Mouse (Mus musculus) urinary bladder, postnatal 10 days (tissue): Measurements from ENCODE around the gene Washc2.
A peak's percentile ranks its signal among the peaks of the same experiment; 100 is the strongest.
"Not testable (repeated sequence)": the region's sequence is repeated elsewhere in the genome, so short reads cannot be mapped to it uniquely, and the experiment has no call there.

Experiments used
- DNase-seq: peaks from one replicate; pipeline ENCODE4 v3.0.0; 2022; ENCODE audit warnings: low spot score

Washc2 gene

GRCm38 (mm10) chr6:116207729-116208534 lies at the start of gene Washc2:
Washc2 (plus strand) TSS chr6:116208038.
- DNase-seq = peak; percentile 84

DNA sequence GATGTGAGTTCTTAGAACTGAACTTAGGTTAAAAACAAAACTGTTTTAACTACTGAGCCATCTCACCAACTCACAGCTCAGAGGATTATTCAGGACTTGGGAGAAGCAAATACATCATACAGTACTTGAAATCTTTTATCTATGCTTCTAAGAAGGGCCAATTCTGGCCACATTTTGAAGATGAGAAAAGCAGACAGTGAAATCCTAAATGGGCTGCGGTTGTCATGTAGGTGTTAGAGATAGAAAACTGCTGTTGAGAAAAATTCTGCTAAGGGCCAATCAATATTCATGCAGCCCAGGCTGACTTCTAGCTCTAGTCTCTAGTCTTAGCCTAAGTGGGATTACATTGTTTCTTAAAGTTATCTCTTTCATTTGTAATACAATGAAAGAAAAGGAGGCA lies 41.5 kb upstream of the Washc2 start:
- DNase-seq = no peak

DNA sequence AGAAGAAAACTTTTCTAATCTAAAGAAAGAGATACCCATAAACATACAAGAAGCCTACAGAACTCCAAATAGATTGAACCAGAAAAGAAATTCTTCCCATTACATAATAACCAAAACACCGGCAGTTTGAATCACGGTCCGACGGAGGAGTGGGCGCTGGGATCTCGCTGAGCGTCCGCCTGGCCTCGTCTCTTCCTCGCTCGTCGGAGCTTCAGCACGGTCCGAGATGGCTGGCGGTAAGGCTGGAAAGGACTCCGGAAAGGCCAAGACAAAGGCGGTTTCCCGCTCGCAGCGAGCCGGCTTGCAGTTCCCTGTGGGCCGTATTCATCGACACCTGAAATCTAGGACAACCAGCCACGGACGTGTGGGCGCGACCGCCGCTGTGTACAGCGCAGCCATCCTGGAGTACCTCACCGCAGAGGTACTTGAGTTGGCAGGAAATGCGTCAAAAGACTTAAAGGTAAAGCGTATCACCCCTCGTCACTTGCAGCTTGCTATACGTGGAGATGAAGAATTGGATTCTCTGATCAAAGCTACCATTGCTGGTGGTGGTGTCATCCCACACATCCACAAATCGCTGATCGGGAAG lies 34.2 kb upstream of the Washc2 start:
- not testable (repeated sequence) for DNase-seq

DNA sequence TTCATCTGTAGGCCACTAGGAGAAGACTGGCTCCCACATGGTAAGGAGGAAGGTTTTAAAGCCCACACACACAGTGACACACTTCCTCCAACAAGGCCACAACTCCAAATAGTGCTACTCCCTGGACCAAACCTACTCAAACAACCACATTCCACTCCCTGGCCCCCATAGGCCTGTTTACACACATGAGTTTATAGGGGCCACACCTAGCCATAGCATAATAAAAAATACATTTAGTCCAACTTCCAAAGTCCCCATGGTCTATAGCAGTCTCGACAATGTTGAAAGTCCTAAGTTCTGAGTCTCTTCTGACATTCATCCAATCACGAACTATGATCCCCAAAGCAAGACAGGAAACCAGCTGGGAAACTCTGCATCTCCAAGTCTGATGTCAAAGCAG lies 29.5 kb upstream of the Washc2 start:
- no peak for DNase-seq

DNA sequence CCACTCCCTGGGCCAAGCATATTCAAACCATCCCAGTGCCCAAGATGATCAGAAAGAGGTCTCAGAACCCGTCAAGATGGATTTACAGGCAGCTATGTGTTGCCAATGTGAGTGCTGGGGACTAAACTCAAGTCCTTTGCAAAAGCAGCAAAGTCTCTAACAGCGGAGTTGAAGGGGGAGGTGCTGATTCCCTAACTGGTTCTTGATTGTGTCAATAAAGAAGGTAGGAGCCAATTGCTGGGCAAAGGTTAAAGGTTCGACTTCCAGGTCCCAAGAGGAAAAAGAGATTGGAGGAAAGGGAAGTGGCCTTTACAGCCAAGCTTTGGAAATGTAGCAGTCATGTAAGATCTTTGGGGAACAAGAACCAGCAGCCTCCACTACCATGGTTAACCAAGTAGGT lies 27.1 kb upstream of the Washc2 start:
- DNase-seq = no peak

DNA sequence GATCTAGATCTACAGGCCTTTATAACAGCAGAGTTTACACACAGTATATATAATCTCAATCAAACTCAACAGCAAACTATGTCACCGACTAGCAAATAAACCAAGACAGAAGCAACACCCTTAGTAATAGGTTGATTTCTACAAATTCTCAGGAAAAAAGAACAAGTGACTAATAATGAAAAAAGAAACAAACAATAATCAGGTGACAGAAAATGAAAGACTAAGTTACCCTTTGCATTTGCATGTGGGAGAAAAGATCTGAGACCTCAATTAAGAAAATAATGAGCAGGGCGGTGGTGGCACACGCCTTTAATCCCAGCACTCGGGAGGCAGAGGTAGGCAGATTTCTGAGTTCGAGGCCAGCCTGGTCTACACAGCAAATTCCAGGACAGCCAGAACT lies 24.3 kb upstream of the Washc2 start:
- DNase-seq = no peak

- DNase-seq = no peak
These were observed 21.4 kb upstream of the Washc2 start for GRCm38 (mm10) chr6:116186485-116186884.

- no peak for DNase-seq
These were observed 18.4 kb upstream of the Washc2 start for GRCm38 (mm10) chr6:116189417-116189816.

GRCm38 (mm10) chr6:116192809-116193311 lies 15.0 kb upstream of the Washc2 start:
- no peak for DNase-seq

- peak; percentile 97 for DNase-seq
These were observed 14.1 kb upstream of the Washc2 start, which contains the start of gene Tmcc1 for GRCm38 (mm10) chr6:116193394-116194393. Tmcc1 (minus strand) TSS chr6:116193486.

GRCm38 (mm10) chr6:116195811-116196210 lies 12.0 kb upstream of the Washc2 start:
- DNase-seq = no peak

DNA sequence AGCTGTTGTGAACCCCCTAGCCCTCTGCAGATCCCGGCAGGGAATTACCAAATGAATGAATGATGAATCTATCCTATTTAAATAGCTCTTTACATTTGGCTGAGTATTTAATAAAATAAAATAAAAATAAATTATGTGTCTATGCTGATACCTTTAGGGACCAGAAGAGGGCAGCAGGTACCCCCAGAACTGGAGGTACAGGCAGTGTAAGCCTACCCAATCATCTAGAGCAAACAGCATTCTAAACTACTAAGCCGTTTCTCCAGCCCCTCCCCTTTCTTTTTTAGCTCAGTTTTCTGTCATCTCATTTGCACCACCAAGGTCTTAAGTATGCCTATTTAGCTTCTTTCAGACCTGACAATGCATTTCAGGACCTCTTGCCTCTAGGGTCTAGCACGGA lies 9.7 kb upstream of the Washc2 start:
- DNase-seq = no peak

- no peak for DNase-seq
These were observed 8.2 kb upstream of the Washc2 start for GRCm38 (mm10) chr6:116199682-116200081.

GRCm38 (mm10) chr6:116227767-116228166 lies 19.9 kb downstream of the Washc2 start:
- no peak for DNase-seq

DNA sequence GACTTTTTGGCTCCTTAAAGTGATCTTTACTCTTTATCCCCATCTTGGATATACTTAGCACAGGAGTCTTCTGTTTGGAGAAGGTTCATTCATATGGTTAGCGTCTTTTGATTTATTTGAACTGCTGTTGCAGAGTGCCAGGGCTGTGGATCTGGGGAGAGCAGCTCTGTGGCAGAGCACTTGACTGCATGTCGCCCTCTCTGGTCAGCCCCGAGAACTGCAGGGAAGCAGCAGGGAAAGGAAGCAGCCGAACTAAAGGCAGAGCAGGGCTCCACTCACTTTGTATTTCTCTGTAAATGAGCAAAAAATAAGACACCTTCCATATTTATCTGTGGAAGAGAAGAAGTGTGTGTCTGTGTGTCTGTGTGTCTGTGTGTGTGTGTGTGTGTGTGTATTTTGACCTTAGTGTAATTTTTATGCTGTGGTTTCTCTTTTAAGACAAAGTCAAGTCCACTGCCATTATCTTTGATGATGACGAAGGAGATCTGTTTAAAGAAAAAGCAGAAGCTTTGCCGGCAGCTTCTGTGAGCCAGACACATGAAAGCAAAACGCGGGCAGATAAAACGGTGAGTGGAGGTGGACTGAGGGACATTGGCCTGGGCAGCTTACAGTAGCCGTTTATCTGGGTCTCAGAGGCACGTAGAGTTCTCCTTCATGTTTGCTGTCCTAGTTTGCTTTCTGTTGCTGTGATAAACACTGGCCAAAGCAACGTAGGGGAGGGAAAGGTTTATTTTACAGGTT lies 21.1 kb downstream of the Washc2 start:
- DNase-seq = no peak

DNA sequence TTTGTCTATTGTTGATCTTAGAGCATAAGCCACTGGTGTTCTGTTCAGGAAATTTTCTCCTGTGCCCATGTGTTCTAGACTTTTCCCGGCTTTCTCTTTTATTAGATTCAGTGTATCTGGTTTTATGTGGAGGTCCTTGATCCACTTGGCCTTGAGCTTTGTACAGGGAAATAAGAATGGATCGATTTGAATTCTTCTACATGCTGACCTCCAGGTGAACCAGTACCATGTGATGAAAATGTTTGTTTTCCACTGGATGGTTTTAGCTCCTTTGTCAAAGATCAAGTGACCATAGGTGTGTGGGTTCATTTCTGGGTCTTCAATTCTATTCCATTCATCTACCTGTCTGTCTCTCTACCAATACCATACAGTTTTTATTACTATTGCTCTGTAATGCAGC lies 27.0 kb downstream of the Washc2 start:
- DNase-seq = not testable (repeated sequence)

DNA sequence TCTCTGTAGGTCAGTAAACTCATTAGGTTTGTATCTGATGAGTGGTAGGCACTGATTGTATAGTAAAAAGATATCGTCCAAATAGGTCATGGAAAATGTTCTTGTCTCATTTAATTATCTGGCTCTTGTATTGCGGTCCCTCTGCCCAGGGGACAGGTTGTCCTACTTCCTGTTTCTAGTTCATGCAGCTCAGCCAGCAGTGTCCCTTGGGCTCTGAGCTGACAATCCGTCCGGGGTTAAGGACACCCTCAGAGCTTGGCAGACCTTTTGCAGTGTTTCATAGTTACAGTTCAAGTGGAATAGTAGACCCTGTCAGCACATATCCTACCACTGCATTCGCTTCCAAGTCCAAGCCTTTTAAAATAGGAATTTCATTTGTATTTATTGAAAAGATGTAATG lies 27.5 kb downstream of the Washc2 start:
- DNase-seq = no peak

DNA sequence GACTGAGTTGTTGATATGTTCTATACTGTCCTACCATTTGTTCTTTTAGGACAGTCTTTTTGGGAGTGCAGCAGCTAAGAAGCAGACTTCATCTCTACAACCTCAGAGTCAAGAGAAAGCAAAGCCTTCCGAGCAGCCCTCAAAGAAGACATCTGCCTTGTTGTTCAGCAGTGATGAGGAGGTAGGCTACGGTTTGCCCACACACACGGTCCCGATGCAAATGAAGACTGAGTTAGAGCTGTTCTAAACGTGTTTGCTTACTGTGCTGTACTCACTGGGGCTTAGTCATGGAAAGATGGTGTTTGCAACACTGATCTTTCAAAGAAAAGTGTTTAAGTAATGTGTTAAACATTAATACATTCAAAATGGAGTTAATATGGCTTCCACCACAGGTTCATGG lies 30.2 kb downstream of the Washc2 start:
- no peak for DNase-seq

GRCm38 (mm10) chr6:116240371-116240770 lies 32.5 kb downstream of the Washc2 start:
- DNase-seq = no peak

- no peak for DNase-seq
These were observed 51.8 kb downstream of the Washc2 start for GRCm38 (mm10) chr6:116259649-116260048.

- no peak for DNase-seq
These were observed 52.6 kb downstream of the Washc2 start for GRCm38 (mm10) chr6:116260481-116260880.
